In genomic region chr11:119055571-119056131, GRCm38 (mm10) we compare ENCODE assay signal across 8 mouse cellular contexts. TPM values are rescaled to one million over a fixed set of nuclear protein-coding genes. Genes with fewer than 3 reads are reported as not detected.
DNase-seq lines count a peak whose midpoint lies in the region; ATAC-seq and TF ChIP-seq lines count a peak whose summit lies in the region.

No protein-coding gene starts in this region.

- no peaks in the 10 kb centered on the region for H3K36me3 ChIP-seq in embryonic facial prominence, embryonic 11.5 days (replicated peaks; ENCODE audit: control insufficient read depth, insufficient read depth, low read depth, low read length)
- H3K36me3 ChIP-seq in heart, postnatal 0 days (replicated peaks; ENCODE audit: control insufficient read depth, insufficient read depth, low read length) = no peaks in the 10 kb centered on the region

- DNase-seq in layer of hippocampus, postnatal 10 days (ENCODE audit: low spot score in 2 of 2) = peak; percentile 36 to 37
- DNase-seq in layer of hippocampus, adult 18-20 months (ENCODE audit: low spot score in 2 of 2) = no peak
- DNase-seq in embryonic facial prominence, embryonic 11.5 days (ENCODE audit: low spot score) = no peak
- peak; percentile 5 for DNase-seq in heart, postnatal 0 days (ENCODE audit: low spot score)
- DNase-seq in lung, postnatal 4 days = peak; percentile 26 to 38
- DNase-seq in retina, postnatal 1 day = no peak
- DNase-seq in c-Kit-positive CD71-positive TER-119-positive erythroid progenitor cells, embryonic 14.5 days (ENCODE audit: low spot score) = no peak
- DNase-seq in spleen, postnatal 14 days (ENCODE audit: low spot score in 2 of 2) = no peak

- no peak for TF ChIP-seq EP300 in heart, postnatal 0 days (IDR thresholded peaks at IDR 0.05; ENCODE audit: low read depth)

- H3K4me2 ChIP-seq in embryonic facial prominence, embryonic 11.5 days (ENCODE audit: low read depth, low read length) = peak overlapping the region; percentile 99
- peak overlapping the region; percentile 89 for H3K4me2 ChIP-seq in heart, postnatal 0 days (ENCODE audit: low read depth, low read length)

- no peak overlapping the region for H3K27ac ChIP-seq in embryonic facial prominence, embryonic 11.5 days (replicated peaks; ENCODE audit: low read depth, low read length)
- no peak overlapping the region; the same call in 1 of the 2 replicates for H3K27ac ChIP-seq in heart, postnatal 0 days (ENCODE audit: low read depth)

- no peak for TF ChIP-seq CTCF in heart, postnatal 0 days (IDR thresholded peaks at IDR 0.05; ENCODE audit: low read depth)

- ATAC-seq in embryonic facial prominence, embryonic 11.5 days (replicated peaks; ENCODE audit: insufficient number of reproducible peaks, low FRiP score, low TSS enrichment, low read depth) = no peak
- peak; percentile 1; the same call in 1 of the 2 replicates for ATAC-seq in heart, postnatal 0 days (ENCODE audit: insufficient read depth, low read depth)

- peaks cover 12% of the 10 kb centered on the region for H3K4me1 ChIP-seq in embryonic facial prominence, embryonic 11.5 days (ENCODE audit: control insufficient read depth, insufficient read depth, low read length)
- peaks cover 41% of the 10 kb centered on the region for H3K4me1 ChIP-seq in heart, postnatal 0 days (ENCODE audit: control insufficient read depth, insufficient read depth)

- peak overlapping the region; percentile 59 for H3K4me3 ChIP-seq in embryonic facial prominence, embryonic 11.5 days (ENCODE audit: low read depth, low read length)
- peak overlapping the region; percentile 56 for H3K4me3 ChIP-seq in heart, postnatal 0 days (ENCODE audit: low read depth, low read length)

- peaks cover 81% of the 10 kb centered on the region for H3K27me3 ChIP-seq in embryonic facial prominence, embryonic 11.5 days (ENCODE audit: control insufficient read depth, insufficient read depth, low read length)
- peaks cover 79% of the 10 kb centered on the region for H3K27me3 ChIP-seq in heart, postnatal 0 days (ENCODE audit: control insufficient read depth, insufficient read depth, low read length)

- H3K9me3 ChIP-seq in embryonic facial prominence, embryonic 11.5 days (replicated peaks; ENCODE audit: control insufficient read depth, low read length) = no peaks in the 10 kb centered on the region
- no peaks in the 10 kb centered on the region for H3K9me3 ChIP-seq in heart, postnatal 0 days (replicated peaks; ENCODE audit: control insufficient read depth, low read length)

- 2% methylated on average over 32 of the region's 32 CpGs for WGBS in embryonic facial prominence, embryonic 11.5 days
- 3% methylated on average over 32 of the region's 32 CpGs for WGBS in heart, postnatal 0 days

- H3K9ac ChIP-seq in embryonic facial prominence, embryonic 11.5 days (replicated peaks; ENCODE audit: low read length) = no peak overlapping the region; the same call in 1 of the 2 replicates
- peak overlapping the region; percentile 52 for H3K9ac ChIP-seq in heart, postnatal 0 days (replicated peaks; ENCODE audit: low read depth, low read length)

RNA-seq across cellular contexts. Expression of gene Cbx8, which starts 14.9 kb away (rescaled TPM):
- 10 to 100 TPM; 12.4 to 13.1 TPM for total RNA-seq in layer of hippocampus, postnatal 10 days (2021)
- 10 to 100 TPM in 1 of 2 experiments, 1 to 10 TPM in 1; 8.7 to 10.9 TPM for total RNA-seq in layer of hippocampus, adult 18-20 months (2021)
- 10.3 and 12.2 TPM in 2 replicates for polyA plus RNA-seq in embryonic facial prominence, embryonic 11.5 days (2014; fragmentation: Nextera tagmentation; extraction: Ambion mirVana)
- 1.6 and 3.2 TPM in 2 replicates for total RNA-seq in heart, postnatal 0 days (2014; rRNA removed; ENCODE audit: low replicate concordance)
- 5.1 and 7.0 TPM in 2 replicates for polyA plus RNA-seq in heart, postnatal 0 days (2015; fragmentation: Nextera tagmentation; extraction: Ambion mirVana)

RNA-seq across cellular contexts. Expression of gene Cbx4, which starts 30.4 kb away (rescaled TPM):
- total RNA-seq in layer of hippocampus, postnatal 10 days (2021) = 10 to 100 TPM; 49.2 to 51.2 TPM
- total RNA-seq in layer of hippocampus, adult 18-20 months (2021) = 10 to 100 TPM; 44.7 to 49.1 TPM
- polyA plus RNA-seq in embryonic facial prominence, embryonic 11.5 days (2014; fragmentation: Nextera tagmentation; extraction: Ambion mirVana) = 4.4 and 4.8 TPM in 2 replicates
- 12.1 and 23.1 TPM in 2 replicates for total RNA-seq in heart, postnatal 0 days (2014; rRNA removed; ENCODE audit: low replicate concordance)
- polyA plus RNA-seq in heart, postnatal 0 days (2015; fragmentation: Nextera tagmentation; extraction: Ambion mirVana) = 6.8 and 8.2 TPM in 2 replicates

RNA-seq across cellular contexts. Expression of gene Cbx2, which starts 32.9 kb away (rescaled TPM):
- 1 to 10 TPM; 4.7 to 5.0 TPM for total RNA-seq in layer of hippocampus, postnatal 10 days (2021)
- 1 to 10 TPM; 2.5 to 2.9 TPM for total RNA-seq in layer of hippocampus, adult 18-20 months (2021)
- 87.1 and 91.8 TPM in 2 replicates for polyA plus RNA-seq in embryonic facial prominence, embryonic 11.5 days (2014; fragmentation: Nextera tagmentation; extraction: Ambion mirVana)
- total RNA-seq in heart, postnatal 0 days (2014; rRNA removed; ENCODE audit: low replicate concordance) = 1.8 and 13.0 TPM in 2 replicates
- polyA plus RNA-seq in heart, postnatal 0 days (2015; fragmentation: Nextera tagmentation; extraction: Ambion mirVana) = 5.7 and 5.8 TPM in 2 replicates

Comparison
In these comparisons a context has a peak if more than half of its experiments do, and no peak if none do; other contexts are left out.
1. DNase-seq: peak in layer of hippocampus, postnatal 10 days (2 of 2), heart, postnatal 0 days (single experiment) and lung, postnatal 4 days (2 of 2); none in layer of hippocampus, adult 18-20 months (0 of 2), embryonic facial prominence, embryonic 11.5 days (single experiment), retina, postnatal 1 day (single experiment), c-Kit-positive CD71-positive TER-119-positive erythroid progenitor cells, embryonic 14.5 days (single experiment) and spleen, postnatal 14 days (0 of 2).